Mouse (Mus musculus) liver, embryonic 11.5 days (tissue): Measurements from ENCODE around the gene Mdc1. TPM values are rescaled to one million over a fixed set of nuclear protein-coding genes. Genes with fewer than 3 reads are reported as not detected.

Source experiments
- microRNA-seq: library from miRNA; unstranded; fragments of <30 nt; microRNA quantifications from one replicate; pipeline ENCODE4, GENCODE M21; 2017; ENCODE audit warnings: borderline number of aligned reads
- polyA plus RNA-seq: library from polyadenylated mRNA; unstranded; fragments of >200 nt; fragmentation: Nextera tagmentation; extraction: Ambion mirVana; gene quantifications from 2 replicates; pipeline ENCODE4 v1.2.1, GENCODE M21; 2014

The Mdc1 gene
- polyA plus RNA-seq, 1 experiment from 2014 or later, result 19.6 TPM

Small RNA genes lying within 50 kb of the gene (microRNA-seq; reads per million reads assigned to microRNA genes)
- gene Gm28033, result 3.5 reads per million, percentile 4 among the genes with 10 or more reads in this experiment

Other genes with a start within 250 kb of the Mdc1 start
- 0.32 TPM in 1 of 2 replicates, not detected in the other for gene Sfta2, start 240.0 kb upstream of the Mdc1 start, polyA plus RNA-seq
- not detected in 2 replicates for gene Gm9573, start 214.9 kb upstream of the Mdc1 start, polyA plus RNA-seq
- gene Mucl3, start 197.8 kb upstream of the Mdc1 start, polyA plus RNA-seq, result 0.09 and 0.18 TPM in 2 replicates
- 18.8 and 20.6 TPM in 2 replicates for gene Vars2, start 173.9 kb upstream of the Mdc1 start, polyA plus RNA-seq
- gene Gtf2h4, start 167.8 kb upstream of the Mdc1 start, polyA plus RNA-seq, result 55.3 and 58.6 TPM in 2 replicates
- gene Ddr1, start 136.9 kb upstream of the Mdc1 start, polyA plus RNA-seq, result 13.2 and 15.9 TPM in 2 replicates
- gene Ier3, start 19.8 kb upstream of the Mdc1 start, polyA plus RNA-seq, result 9.4 and 9.9 TPM in 2 replicates
- 59.3 and 67.8 TPM in 2 replicates for gene Flot1, start 18.3 kb upstream of the Mdc1 start, polyA plus RNA-seq
- 843 and 854 TPM in 2 replicates for gene Tubb5, start 3.2 kb upstream of the Mdc1 start, polyA plus RNA-seq
- gene Nrm, start 19.8 kb downstream of the Mdc1 start, polyA plus RNA-seq, result 40.9 and 45.4 TPM in 2 replicates
- gene Ppp1r18, start 24.1 kb downstream of the Mdc1 start, polyA plus RNA-seq, result 22.0 and 23.1 TPM in 2 replicates
- gene Dhx16, start 38.3 kb downstream of the Mdc1 start, polyA plus RNA-seq, result 69.1 and 70.4 TPM in 2 replicates
- 33.7 and 34.0 TPM in 2 replicates for gene 2310061I04Rik, start 55.9 kb downstream of the Mdc1 start, polyA plus RNA-seq
- 39.5 and 40.0 TPM in 2 replicates for gene Atat1, start 68.6 kb downstream of the Mdc1 start, polyA plus RNA-seq
- gene Mrps18b, start 74.9 kb downstream of the Mdc1 start, polyA plus RNA-seq, result 167 and 172 TPM in 2 replicates
- 35.4 and 39.7 TPM in 2 replicates for gene Ppp1r10, start 74.9 kb downstream of the Mdc1 start, polyA plus RNA-seq
- gene Abcf1, start 128.2 kb downstream of the Mdc1 start, polyA plus RNA-seq, result 132 and 134 TPM in 2 replicates
- gene Gnl1, start 138.3 kb downstream of the Mdc1 start, polyA plus RNA-seq, result 33.7 and 35.6 TPM in 2 replicates
- 22.0 and 22.8 TPM in 2 replicates for gene Prr3, start 138.7 kb downstream of the Mdc1 start, polyA plus RNA-seq
- 3.1 and 3.5 TPM in 2 replicates for gene H2-T24, start 179.0 kb downstream of the Mdc1 start, polyA plus RNA-seq
- 15.9 and 16.1 TPM in 2 replicates for gene H2-T23, start 191.3 kb downstream of the Mdc1 start, polyA plus RNA-seq
- 9.5 and 10.2 TPM in 2 replicates for gene H2-T22, start 201.2 kb downstream of the Mdc1 start, polyA plus RNA-seq
- gene Gm6034, start 201.4 kb downstream of the Mdc1 start, polyA plus RNA-seq, result not detected in 2 replicates
- gene Gm11127, start 216.9 kb downstream of the Mdc1 start, polyA plus RNA-seq, result not detected in 2 replicates